Mouse (Mus musculus): ENCODE results near the gene Tagap. TPM values are rescaled to one million over a fixed set of nuclear protein-coding genes. Genes with fewer than 3 reads are reported as not detected.

Tagap gene
- total RNA-seq, 1 experiment = 2.7 TPM

DNA sequence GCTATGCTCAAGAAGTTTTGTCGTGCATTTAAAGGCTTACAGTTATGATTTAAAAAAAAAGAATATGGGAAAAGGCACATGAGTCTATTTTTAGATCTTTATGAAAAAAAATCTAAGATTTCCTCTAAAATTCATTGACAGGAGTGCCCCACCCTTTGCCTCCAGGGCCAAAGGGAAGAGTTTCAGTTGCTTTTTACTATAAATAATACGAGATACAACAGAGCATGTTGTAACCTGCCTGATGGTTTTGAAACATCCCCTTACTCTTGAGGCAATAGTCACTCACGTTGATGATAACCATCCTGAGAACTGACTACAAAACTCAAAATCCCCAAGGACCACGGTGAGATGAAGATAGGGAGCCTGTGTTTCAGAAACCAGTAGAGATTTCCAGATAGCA is 46.3 kb upstream of the Tagap start:
- Histone ChIP-seq H3K4me3 (ENCODE audit: insufficient read depth in 1 of 2, low read depth in 1 of 2, low read length in 2 of 2, poor library complexity in 1 of 2, severe bottlenecking in 1 of 2) (no peak overlapping the region), H3K4me1 (ENCODE audit: control insufficient read depth in 2 of 2, insufficient read depth in 2 of 2, low read length in 2 of 2, poor library complexity in 1 of 2) (no peaks in the 10 kb centered on the region), H3K9ac (ENCODE audit: insufficient read depth, low read depth, low read length, poor library complexity, severe bottlenecking) (no peak overlapping the region), H3K36me3 (ENCODE audit: control insufficient read depth, insufficient read depth, low read length, poor library complexity, severe bottlenecking) (no peaks in the 10 kb centered on the region), H3K9me3 (ENCODE audit: control insufficient read depth, insufficient read depth, low read depth, low read length) (no peaks in the 10 kb centered on the region), H3K27ac (ENCODE audit: insufficient read depth, low read depth, low read length, poor library complexity, severe bottlenecking) (no peak overlapping the region)
- in situ Hi-C loops (cut with MboI; ENCODE audit: low sequenced_read_pairs in 2 of 2, unreplicated experiment in 2 of 2) = no loop called here
- no peak for TF ChIP-seq ZNF384 (IDR thresholded peaks at IDR 0.05; ENCODE audit: low read depth, low read length)
- TF ChIP-seq ZC3H11A (IDR thresholded peaks at IDR 0.05; ENCODE audit: borderline replicate concordance, low read depth, low read length) = no peak
- no peak for TF ChIP-seq CHD2 (IDR thresholded peaks at IDR 0.05; ENCODE audit: low read depth, low read length)
- TF ChIP-seq MAFK (IDR thresholded peaks at IDR 0.05; ENCODE audit: insufficient read depth, low read depth, low read length) = no peak
- TF ChIP-seq HCFC1 (IDR thresholded peaks at IDR 0.05; ENCODE audit: borderline replicate concordance, insufficient read depth, low read length) = no peak
- no peak for DNase-seq (ENCODE audit: low read depth, low spot score)

DNA sequence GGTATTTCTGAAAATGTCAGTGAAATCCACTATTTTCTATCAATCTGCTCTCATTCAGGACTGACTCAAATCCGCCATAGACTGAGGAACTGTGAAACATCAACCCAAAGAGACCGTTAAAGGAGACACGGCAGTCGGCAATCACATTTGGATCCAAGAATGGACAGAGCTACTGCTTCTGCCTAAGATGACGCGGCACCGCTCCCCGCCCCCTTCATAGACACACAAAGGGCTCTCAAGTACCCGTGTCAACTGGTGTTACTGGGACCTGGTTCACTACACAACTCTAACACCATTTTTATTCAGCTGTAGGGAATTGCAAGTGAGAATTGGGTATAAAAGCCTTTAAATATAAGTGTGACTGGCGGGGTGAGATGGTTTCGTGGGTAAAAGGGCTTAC is 42.7 kb upstream of the Tagap start:
- Histone ChIP-seq H3K9ac (ENCODE audit: insufficient read depth, low read depth, low read length, poor library complexity, severe bottlenecking) (no peak overlapping the region), H3K36me3 (ENCODE audit: control insufficient read depth, insufficient read depth, low read length, poor library complexity, severe bottlenecking) (no peaks in the 10 kb centered on the region), H3K4me3 (ENCODE audit: insufficient read depth in 1 of 2, low read depth in 1 of 2, low read length in 2 of 2, poor library complexity in 1 of 2, severe bottlenecking in 1 of 2) (no peak overlapping the region), H3K4me1 (ENCODE audit: control insufficient read depth in 2 of 2, insufficient read depth in 2 of 2, low read length in 2 of 2, poor library complexity in 1 of 2) (no peaks in the 10 kb centered on the region), H3K27ac (ENCODE audit: insufficient read depth, low read depth, low read length, poor library complexity, severe bottlenecking) (no peak overlapping the region), H3K9me3 (ENCODE audit: control insufficient read depth, insufficient read depth, low read depth, low read length) (no peaks in the 10 kb centered on the region)
- no peak for DNase-seq (ENCODE audit: low read depth, low spot score)
- TF ChIP-seq HCFC1 (IDR thresholded peaks at IDR 0.05; ENCODE audit: borderline replicate concordance, insufficient read depth, low read length) (no peak), CHD2 (IDR thresholded peaks at IDR 0.05; ENCODE audit: low read depth, low read length) (no peak), ZNF384 (IDR thresholded peaks at IDR 0.05; ENCODE audit: low read depth, low read length) (no peak), MAFK (IDR thresholded peaks at IDR 0.05; ENCODE audit: insufficient read depth, low read depth, low read length) (no peak), ZC3H11A (IDR thresholded peaks at IDR 0.05; ENCODE audit: borderline replicate concordance, low read depth, low read length) (no peak)
- in situ Hi-C loops (cut with MboI; ENCODE audit: low sequenced_read_pairs in 2 of 2, unreplicated experiment in 2 of 2) = no loop called here

DNA sequence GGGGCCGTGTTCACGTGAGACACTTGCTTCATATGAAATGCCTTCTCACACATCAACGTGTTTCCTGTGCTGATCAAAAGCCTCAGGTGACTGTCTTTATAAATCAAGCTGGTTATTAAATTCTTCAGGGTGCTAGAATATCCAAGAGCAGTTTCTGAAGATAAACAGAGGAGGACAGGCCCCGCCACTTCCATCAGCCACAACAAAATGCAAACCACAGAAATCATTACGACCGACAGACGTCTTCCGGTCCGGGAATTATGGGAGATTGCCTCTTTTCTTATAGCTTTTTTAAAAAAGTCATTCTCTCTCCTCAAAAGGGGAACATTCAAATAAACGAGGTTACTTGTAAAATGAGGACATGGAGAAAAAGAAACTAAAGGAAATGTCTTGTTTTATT is 41.2 kb upstream of the Tagap start:
- Histone ChIP-seq H3K9me3 (ENCODE audit: control insufficient read depth, insufficient read depth, low read depth, low read length) (no peaks in the 10 kb centered on the region), H3K4me3 (ENCODE audit: insufficient read depth in 1 of 2, low read depth in 1 of 2, low read length in 2 of 2, poor library complexity in 1 of 2, severe bottlenecking in 1 of 2) (no peak overlapping the region), H3K36me3 (ENCODE audit: control insufficient read depth, insufficient read depth, low read length, poor library complexity, severe bottlenecking) (no peaks in the 10 kb centered on the region), H3K9ac (ENCODE audit: insufficient read depth, low read depth, low read length, poor library complexity, severe bottlenecking) (no peak overlapping the region), H3K27ac (ENCODE audit: insufficient read depth, low read depth, low read length, poor library complexity, severe bottlenecking) (no peak overlapping the region), H3K4me1 (ENCODE audit: control insufficient read depth in 2 of 2, insufficient read depth in 2 of 2, low read length in 2 of 2, poor library complexity in 1 of 2) (no peaks in the 10 kb centered on the region)
- TF ChIP-seq CHD2 (IDR thresholded peaks at IDR 0.05; ENCODE audit: low read depth, low read length) (no peak), MAFK (IDR thresholded peaks at IDR 0.05; ENCODE audit: insufficient read depth, low read depth, low read length) (no peak), ZC3H11A (IDR thresholded peaks at IDR 0.05; ENCODE audit: borderline replicate concordance, low read depth, low read length) (no peak), HCFC1 (IDR thresholded peaks at IDR 0.05; ENCODE audit: borderline replicate concordance, insufficient read depth, low read length) (no peak), ZNF384 (IDR thresholded peaks at IDR 0.05; ENCODE audit: low read depth, low read length) (no peak)
- no peak for DNase-seq (ENCODE audit: low read depth, low spot score)
- in situ Hi-C loops (cut with MboI; ENCODE audit: low sequenced_read_pairs in 2 of 2, unreplicated experiment in 2 of 2) = no loop called here

GRCm38 (mm10) chr17:7887071-7887815 is 38.6 kb upstream of the Tagap start:
- Histone ChIP-seq H3K9ac (ENCODE audit: insufficient read depth, low read depth, low read length, poor library complexity, severe bottlenecking) (no peak overlapping the region), H3K36me3 (ENCODE audit: control insufficient read depth, insufficient read depth, low read length, poor library complexity, severe bottlenecking) (no peaks in the 10 kb centered on the region), H3K27ac (ENCODE audit: insufficient read depth, low read depth, low read length, poor library complexity, severe bottlenecking) (no peak overlapping the region), H3K4me3 (ENCODE audit: insufficient read depth in 1 of 2, low read depth in 1 of 2, low read length in 2 of 2, poor library complexity in 1 of 2, severe bottlenecking in 1 of 2) (no peak overlapping the region), H3K4me1 (ENCODE audit: control insufficient read depth in 2 of 2, insufficient read depth in 2 of 2, low read length in 2 of 2, poor library complexity in 1 of 2) (no peaks in the 10 kb centered on the region), H3K9me3 (ENCODE audit: control insufficient read depth, insufficient read depth, low read depth, low read length) (no peaks in the 10 kb centered on the region)
- TF ChIP-seq ZC3H11A (IDR thresholded peaks at IDR 0.05; ENCODE audit: borderline replicate concordance, low read depth, low read length) (no peak), MAFK (IDR thresholded peaks at IDR 0.05; ENCODE audit: insufficient read depth, low read depth, low read length) (no peak), CHD2 (IDR thresholded peaks at IDR 0.05; ENCODE audit: low read depth, low read length) (no peak), HCFC1 (IDR thresholded peaks at IDR 0.05; ENCODE audit: borderline replicate concordance, insufficient read depth, low read length) (no peak), ZNF384 (IDR thresholded peaks at IDR 0.05; ENCODE audit: low read depth, low read length) (no peak)
- in situ Hi-C loops (cut with MboI; ENCODE audit: low sequenced_read_pairs in 2 of 2, unreplicated experiment in 2 of 2) = no loop called here
- DNase-seq (ENCODE audit: low read depth, low spot score) = no peak

Data from ES-E14 (cell line).